Mouse (Mus musculus) right cerebral cortex, postnatal 25 days (tissue): Measurements from ENCODE around the gene Pkmyt1.
A peak's percentile ranks its signal among the peaks of the same experiment; 100 is the strongest.

Experiments
- DNase-seq: peaks from one replicate; pipeline ENCODE4 v3.0.0; 2022

Pkmyt1 gene

GRCm38 (mm10) chr17:23725999-23726757, at the start of gene Pkmyt1:
Pkmyt1 (plus strand) TSS chr17:23726336.
- peak; percentile 93 for DNase-seq

GRCm38 (mm10) chr17:23676473-23677031, 49.6 kb upstream of the Pkmyt1 start:
- DNase-seq: no peak

- peak; percentile 84 for DNase-seq
These were observed 48.9 kb upstream of the Pkmyt1 start, which contains the start of gene Tnfrsf12a for GRCm38 (mm10) chr17:23677236-23677679. Tnfrsf12a (minus strand) TSS chr17:23677468.

GRCm38 (mm10) chr17:23679127-23679835, 46.9 kb upstream of the Pkmyt1 start, which contains the start of gene Cldn6:
Cldn6 (plus strand) TSS chr17:23679249.
- DNase-seq: no peak

GRCm38 (mm10) chr17:23680336-23680735, 45.8 kb upstream of the Pkmyt1 start:
- DNase-seq: no peak

- DNase-seq: no peak
These were observed 45.0 kb upstream of the Pkmyt1 start for GRCm38 (mm10) chr17:23681086-23681485.

- no peak for DNase-seq
These were observed 44.0 kb upstream of the Pkmyt1 start for GRCm38 (mm10) chr17:23682092-23682491.

GRCm38 (mm10) chr17:23682530-23682929, 43.6 kb upstream of the Pkmyt1 start:
- DNase-seq: no peak

GRCm38 (mm10) chr17:23683226-23683625, 42.9 kb upstream of the Pkmyt1 start:
- no peak for DNase-seq

- no peak for DNase-seq
These were observed 42.1 kb upstream of the Pkmyt1 start, which contains the start of gene Cldn9 for GRCm38 (mm10) chr17:23683856-23684672. Cldn9 (minus strand) TSS chr17:23684026.

GRCm38 (mm10) chr17:23694491-23694890, 31.6 kb upstream of the Pkmyt1 start:
- DNase-seq: no peak

GRCm38 (mm10) chr17:23695801-23696200, 30.3 kb upstream of the Pkmyt1 start:
- DNase-seq: no peak

GRCm38 (mm10) chr17:23699131-23700077, 26.7 kb upstream of the Pkmyt1 start:
- DNase-seq: peak; percentile 47

- DNase-seq: peak; percentile 86
These were observed 26.1 kb upstream of the Pkmyt1 start for GRCm38 (mm10) chr17:23700079-23700478.

- no peak for DNase-seq
These were observed 22.8 kb upstream of the Pkmyt1 start for GRCm38 (mm10) chr17:23703301-23703700.

- peak; percentile 29 for DNase-seq
These were observed 21.4 kb upstream of the Pkmyt1 start for GRCm38 (mm10) chr17:23704741-23705140.

GRCm38 (mm10) chr17:23705525-23706104, 20.5 kb upstream of the Pkmyt1 start:
- DNase-seq: no peak

GRCm38 (mm10) chr17:23706212-23706611, 19.9 kb upstream of the Pkmyt1 start:
- peak; percentile 59 for DNase-seq

- no peak for DNase-seq
These were observed 9.1 kb upstream of the Pkmyt1 start for GRCm38 (mm10) chr17:23717003-23717402.

GRCm38 (mm10) chr17:23719455-23719854, 6.7 kb upstream of the Pkmyt1 start:
- no peak for DNase-seq

- DNase-seq: no peak
These were observed 4.2 kb upstream of the Pkmyt1 start for GRCm38 (mm10) chr17:23721886-23722285.
